Mouse (Mus musculus): ENCODE measurements around the gene Gpt2. TPM values are rescaled to one million over a fixed set of nuclear protein-coding genes. Genes with fewer than 3 reads are reported as not detected.

The Gpt2 gene
- polyA plus RNA-seq (2015; fragmentation: Nextera tagmentation; extraction: Ambion mirVana) = 5.1 and 5.3 TPM in 2 replicates

DNA sequence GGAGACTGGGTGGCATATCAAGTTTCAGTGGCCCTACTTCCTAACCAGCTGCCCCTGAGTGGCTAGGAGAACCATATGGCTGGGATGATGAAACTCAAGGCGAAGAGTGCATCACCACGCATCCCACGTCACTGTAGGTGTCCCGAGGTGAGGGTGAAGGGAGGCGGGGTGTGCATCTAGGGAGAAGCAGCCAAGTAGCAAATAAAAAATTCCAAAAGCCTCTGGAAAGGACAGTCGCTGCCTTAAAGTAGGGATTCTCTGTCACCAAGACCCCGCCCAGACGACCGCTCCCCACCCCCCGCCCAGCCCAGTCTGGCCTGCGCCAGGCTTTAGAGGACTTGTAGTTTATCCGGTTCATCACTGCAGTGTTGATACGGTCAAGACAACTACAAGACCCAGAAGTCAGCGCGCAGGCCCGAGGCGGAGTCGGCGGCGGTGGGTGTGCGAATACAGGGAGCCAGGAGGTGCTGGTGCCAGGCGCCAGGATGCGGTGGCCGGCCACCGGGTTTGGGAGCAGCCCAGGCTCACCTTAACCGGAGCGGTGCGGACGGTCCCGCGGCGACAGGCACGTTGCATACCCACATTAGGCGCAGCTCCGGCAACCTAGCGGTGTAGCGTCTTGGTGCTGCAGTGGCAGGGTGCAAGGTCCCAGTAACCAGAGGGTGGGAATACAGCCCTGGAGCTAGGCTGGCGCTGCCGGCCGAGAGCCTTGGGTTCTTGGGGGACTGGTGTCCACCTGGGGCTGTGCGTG, at the start of gene Gpt2:
Gpt2 (plus strand) TSS at position 452 of the 751 bp plus-strand sequence.
- DNase-seq (ENCODE audit: low spot score) = peak; percentile 85

DNA sequence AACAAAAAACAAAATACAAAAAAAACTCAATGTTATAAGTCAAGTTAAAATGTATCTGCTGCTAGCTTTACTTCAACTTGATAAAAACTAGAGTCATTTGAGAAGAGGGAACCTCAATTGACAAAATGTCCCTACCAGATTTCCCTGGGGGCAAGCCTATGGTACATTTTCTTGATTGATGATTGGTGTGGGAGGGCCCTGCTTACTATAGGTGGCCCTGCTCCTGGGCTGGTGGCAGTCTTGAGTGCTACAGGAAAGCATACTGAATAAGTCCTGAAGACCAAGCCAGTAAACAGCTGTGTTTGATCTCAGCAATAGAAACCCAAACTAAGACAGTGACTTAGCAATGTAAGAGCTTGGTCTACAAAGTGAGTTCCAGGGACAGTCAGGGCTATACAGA, 48.3 kb upstream of the Gpt2 start:
- DNase-seq (ENCODE audit: low spot score) = no peak

DNA sequence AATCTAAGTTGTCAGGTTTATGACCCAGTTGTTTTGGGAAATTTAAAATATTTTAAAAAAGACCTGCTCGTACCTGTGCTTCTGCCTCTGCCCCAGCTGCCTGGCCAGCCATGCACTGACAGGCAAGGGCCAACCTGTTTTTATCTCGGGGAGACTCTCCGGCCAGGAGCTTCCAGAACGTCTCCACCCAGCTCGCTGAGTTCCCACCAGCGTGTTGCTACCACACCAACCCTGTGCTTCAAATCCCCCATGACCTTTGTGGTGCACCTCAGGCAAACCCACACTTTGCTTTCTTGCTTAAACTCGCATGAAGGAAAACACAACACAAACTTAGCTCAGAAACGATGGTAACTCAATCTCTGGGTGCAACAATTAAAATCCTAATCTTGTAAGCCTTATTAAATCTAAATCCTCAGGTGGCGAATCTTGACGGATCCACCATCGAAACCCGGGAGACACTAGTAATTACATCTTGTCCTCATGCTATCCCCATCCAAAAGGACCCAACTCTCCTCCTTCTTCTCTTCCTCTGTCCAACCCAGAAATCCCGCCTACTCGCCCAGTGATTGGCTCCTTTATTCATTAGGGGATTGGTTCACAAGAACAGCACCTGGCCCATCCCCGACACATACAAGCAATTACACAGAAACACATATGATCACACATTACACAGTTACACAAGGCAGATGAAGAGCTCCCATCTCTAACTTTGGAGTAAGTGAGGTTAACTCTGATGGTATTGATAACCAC, 46.3 kb upstream of the Gpt2 start:
- DNase-seq (ENCODE audit: low spot score) = no peak

DNA sequence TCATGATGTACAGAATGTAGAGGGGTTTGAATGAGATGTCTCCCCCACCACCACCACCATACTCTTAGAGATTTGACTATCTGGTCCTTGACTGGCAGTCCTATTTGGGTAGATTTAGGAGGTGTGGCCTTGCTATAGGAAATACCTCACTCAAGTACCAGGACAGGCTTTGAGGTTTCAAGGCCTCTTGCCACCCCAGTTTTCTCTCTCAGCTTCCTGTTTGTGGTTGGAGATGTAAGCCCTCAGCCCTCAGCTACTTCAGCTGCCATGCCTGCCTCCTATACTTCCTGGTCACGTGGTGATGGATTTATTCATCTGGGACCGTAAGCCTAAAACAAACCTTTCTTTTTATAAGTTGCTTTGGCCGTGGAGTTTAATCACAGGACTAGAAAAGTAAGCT, 42.0 kb upstream of the Gpt2 start:
- DNase-seq (ENCODE audit: low spot score) = peak; percentile 49

DNA sequence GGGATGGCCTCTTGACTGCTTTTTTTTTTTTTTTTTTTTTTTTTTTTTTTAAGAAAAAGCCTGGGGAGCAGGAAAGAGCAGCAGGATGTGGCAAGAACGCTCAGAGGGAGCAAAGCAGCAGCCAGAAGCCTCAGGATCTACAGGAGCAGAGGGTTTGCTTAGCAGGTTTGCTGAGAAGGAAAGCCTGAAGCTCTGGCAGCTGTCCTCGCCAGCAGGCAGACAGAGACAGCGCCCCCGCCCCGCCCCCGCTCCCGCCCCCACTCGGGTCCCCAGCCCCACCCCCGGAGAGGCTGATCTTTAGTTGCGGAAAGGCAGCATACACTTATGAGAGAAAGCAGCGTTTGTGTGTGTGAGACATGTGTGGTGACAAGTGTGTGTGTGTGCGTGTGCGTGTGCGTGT, 40.0 kb upstream of the Gpt2 start:
- peak; percentile 62 for DNase-seq (ENCODE audit: low spot score)

DNA sequence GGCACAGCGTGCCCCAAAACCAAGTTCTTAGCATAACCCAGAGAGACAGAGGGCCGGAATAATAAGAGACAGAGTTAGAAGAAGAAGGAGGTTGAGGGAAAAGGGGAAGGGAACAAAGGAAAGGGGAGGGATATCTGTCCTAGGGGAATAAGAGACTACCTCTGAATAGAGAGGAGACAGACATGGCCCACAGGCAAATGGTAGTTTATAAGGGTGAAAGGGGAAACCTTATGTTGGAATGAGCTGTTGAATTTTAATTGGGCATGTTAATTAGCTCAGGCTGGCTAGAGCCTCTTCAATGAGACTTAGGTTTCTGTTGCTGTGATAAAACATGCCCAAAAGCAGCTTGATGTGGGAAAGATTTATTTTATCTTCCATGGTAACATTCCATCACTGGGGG, 39.1 kb upstream of the Gpt2 start:
- no peak for DNase-seq (ENCODE audit: low spot score)

DNA sequence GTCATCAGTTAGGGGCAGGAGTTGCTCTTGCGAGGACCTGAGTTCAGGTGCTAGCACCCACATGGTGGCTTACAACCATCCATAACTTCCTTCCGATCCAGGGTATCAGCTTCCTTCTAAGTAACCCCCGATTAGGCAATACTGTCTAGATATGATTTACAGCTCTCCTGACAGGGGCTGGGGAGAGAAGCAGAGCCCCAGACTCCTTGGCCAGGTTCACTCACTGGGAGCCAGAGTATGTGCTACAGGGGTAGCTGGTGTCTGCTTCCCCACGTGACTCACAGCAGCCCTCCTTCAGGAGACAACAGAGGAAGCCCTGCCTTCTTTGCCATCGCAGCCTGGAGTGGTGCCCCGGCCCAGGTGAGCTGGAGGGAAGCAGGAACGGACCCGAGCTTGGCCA, 37.6 kb upstream of the Gpt2 start:
- DNase-seq (ENCODE audit: low spot score) = no peak

DNA sequence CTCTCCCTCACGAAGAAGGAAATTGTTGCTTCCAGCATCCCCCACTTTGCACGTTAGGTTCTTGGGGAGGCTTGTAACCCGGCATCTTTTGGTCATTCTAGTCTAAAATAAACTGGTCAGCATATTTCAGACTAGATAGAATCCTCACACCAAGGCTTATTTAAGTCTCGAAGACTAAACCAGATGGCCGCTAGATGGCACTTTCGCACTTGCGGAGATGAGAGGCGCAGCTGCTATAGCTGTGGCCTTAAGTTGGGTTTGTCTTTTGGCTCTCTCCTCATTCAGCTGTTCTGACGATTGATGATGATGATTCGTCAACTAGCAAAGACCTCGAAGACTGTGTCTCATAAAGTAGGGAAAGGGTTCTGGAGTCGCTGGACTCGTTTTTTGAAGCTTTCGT, 35.8 kb upstream of the Gpt2 start:
- peak; percentile 85 for DNase-seq (ENCODE audit: low spot score)

DNA sequence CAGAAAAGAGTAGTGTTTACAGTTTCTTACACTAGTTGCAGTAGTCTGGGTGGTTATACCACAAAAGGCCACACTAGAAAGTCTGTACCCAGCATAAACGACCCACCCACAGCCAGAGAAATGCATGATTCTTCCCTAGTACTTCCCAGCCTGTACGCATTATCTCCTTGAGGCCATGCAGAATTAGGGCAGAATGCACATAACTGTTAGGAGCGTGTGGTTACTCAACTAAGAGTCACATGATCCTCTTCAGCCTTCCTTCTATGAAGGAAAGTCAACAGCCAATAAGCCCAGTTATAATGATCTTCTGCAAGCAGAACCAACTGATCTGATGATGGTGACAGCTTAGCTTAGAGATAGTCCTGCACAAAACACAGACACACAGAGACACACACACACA, 32.8 kb upstream of the Gpt2 start:
- no peak for DNase-seq (ENCODE audit: low spot score)

DNA sequence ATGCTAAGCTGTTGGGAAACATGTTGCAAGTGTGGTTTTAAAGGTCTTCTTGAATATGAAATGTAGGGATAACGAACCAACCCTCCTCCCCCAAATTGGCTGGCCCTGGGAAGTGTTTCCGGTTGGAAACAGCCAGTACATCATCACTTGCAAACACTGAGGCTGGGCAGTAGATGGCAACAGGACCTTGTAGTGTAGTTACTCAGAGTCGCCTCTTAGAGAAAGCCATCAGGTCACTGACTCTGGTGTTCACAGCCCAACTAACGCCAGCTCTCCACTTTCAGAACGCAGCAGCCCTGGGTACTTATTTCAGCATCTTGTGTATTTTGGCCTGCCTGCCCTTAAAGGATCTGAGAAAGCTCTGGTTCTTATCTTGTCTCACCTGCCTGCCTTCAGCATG, 31.6 kb upstream of the Gpt2 start:
- no peak for DNase-seq (ENCODE audit: low spot score)

DNA sequence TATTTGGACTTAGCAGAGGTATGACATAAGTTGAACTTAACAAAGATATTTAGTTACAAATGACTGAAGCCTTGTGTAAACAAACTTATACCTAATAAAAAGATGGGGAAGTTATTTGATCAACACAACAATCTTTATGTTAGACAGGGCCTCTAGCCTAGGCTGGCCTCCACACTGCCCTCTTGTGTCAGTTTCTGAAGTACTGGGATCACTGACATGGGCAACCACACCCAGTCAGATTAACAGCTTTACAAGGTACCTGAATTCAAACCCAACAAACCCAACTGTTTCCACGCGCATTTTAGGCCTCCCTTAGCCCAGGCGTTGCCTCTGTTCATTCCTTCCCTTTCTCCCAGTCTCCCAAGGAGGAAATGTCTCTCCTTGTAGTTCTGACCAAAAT, 31.0 kb upstream of the Gpt2 start:
- peak; percentile 46 for DNase-seq (ENCODE audit: low spot score)

DNA sequence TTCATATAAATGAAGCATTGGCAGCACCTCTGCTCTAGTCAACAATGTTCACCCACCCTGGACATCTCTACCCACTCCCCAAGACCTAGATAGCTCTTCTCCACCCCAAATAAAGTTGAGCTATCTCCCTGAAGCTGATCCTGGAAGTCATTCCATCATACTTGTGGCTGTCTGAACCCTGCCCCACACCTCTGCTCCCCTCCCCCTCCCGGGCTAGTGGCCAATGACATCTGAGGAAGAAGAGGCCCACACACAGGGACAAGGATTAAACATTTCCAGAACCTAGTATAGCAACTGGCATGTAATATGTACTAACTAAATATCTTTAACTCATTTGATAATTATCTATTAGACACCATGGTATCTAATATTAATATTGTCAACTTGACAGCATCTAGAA, 29.9 kb upstream of the Gpt2 start:
- no peak for DNase-seq (ENCODE audit: low spot score)

DNA sequence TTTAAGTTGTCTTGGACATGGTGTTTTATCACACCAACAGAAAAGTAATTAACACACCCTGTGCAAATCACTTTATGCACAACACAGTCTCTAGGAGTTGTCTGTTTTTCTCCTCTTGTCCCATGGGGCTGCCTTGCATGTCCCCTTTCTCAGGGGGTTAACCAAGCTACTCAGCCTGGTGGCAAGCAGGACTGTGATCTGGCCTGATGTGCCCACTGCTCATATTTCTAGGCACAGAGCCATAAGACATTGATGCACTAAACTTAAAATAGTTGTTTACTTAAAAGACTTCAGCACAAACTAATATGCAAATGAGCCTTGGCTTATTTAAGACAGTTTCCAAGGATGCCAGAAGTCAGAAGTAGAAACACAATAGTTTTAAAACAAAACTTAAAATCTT, 28.1 kb upstream of the Gpt2 start:
- DNase-seq (ENCODE audit: low spot score) = no peak

DNA sequence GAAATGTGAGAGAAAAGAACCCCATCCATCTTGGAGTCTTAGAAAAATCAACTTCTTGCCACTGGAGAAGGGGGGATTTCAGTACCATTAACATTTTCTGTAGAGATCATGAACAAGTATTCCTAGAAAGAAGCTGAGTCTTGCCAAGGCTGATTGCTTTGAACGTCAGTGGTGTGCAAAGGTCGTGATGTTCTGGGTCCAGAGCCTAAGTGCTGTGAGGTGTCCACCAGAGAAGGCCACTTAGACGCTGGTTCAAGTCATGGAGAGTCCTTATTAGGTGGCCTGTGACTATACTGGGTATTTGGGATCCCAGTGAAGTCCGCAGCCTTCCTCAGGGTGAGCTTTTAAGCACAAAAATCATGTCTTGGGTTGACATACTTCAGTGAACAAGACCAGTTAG, 26.3 kb upstream of the Gpt2 start:
- DNase-seq (ENCODE audit: low spot score) = no peak

DNA sequence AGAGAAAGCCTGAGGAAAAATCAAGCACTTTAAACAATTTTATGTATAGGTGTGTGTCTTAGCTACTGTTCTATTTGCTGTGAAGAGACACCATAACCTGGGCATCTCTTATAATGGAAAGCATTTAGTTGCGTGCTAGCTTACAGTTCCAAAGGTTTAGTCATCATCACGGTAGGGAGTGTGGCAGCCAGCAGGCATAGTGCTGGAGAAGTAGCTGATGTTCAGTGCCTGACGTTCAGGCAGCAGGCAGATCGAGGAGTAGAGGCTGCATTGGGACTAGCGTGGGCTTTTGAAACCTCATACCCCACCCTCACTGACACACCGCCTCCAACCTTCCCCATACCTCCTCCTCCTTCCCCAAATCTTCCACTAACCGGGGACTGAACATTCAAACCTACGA, 21.6 kb upstream of the Gpt2 start:
- DNase-seq (ENCODE audit: low spot score) = no peak

DNA sequence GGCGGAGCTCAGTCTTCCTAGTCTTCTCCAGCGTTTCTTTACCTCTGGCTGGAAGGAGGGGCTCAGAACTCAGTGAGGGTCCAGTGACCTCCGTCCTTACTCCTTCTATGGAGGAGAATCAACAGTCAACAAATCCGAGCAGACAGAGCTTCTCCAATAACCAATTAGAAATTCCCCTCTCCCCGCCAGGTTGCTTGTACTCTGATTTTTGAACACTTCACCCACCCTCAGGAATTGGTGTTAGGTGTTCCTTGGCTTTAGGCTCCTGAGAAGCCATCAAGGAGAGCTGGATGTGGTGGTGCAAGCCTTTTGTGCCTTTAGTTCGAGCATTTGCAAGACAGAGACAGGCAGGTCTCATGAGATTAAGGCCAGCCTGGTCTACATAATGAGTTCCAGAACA, 19.6 kb upstream of the Gpt2 start:
- DNase-seq (ENCODE audit: low spot score) = no peak

DNA sequence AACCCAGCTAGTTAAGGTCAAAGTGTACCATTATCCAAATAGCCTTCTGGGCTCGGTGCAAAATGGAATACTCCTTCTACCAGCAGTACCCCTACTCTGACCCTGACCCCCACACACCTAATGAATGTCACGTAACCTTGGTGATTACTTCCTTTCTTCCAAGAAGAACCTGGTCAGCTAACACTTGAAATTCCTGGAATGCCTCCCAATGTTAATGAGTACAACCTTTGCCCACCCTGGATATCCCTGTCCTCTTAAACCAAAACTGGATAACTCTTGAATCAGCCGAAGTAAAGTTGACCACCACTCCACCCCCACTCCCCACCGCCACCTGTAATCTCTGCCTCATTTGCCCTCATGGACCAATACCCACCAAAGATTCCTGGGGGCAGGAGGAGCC, 19.1 kb upstream of the Gpt2 start:
- DNase-seq (ENCODE audit: low spot score) = no peak

DNA sequence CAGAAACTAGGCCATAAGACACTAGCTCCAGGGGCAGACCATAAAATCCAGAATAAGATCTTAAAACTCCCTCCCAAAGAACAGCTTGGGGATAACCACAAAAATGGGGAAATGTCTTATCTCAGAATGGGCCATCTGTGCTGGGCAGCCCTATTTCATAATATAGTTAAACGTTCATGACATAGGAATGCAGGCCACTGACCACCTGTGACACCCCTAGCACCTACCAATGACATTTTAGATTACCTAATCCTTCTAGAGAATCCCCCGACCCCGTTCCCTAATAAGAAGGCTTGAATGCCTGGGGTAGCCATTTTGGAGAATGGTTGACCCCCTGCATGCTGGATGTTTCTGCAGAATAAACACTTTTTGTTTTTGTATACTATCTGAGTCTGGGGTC, 17.5 kb upstream of the Gpt2 start:
- no peak for DNase-seq (ENCODE audit: low spot score)

DNA sequence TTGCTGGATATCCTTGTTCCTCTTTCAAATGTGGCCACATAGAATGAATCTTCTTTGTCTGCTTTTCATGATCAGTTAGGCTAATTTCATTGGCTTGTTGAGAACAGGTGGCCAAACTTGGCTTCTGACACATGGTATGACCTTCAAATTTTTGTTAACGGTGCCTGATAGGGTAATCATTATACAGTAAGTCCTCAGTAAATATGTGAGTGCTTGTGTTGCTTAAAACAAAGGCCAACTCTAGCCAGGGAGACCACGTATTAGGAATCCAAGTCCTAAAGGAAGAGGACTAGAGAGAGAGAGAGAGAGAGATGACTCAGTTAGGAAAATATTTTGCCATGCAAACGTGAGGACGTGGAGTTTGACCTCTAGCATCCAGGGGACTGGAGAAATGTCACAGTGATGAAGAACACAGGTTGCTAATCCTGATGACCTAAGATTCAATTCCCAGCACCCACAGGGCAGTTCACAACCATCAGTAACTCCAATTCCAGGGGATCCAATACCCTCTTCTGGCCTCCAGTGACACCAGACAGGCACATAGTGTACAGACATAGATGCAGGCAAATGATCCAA, 15.3 kb upstream of the Gpt2 start:
- DNase-seq (ENCODE audit: low spot score) = no peak

DNA sequence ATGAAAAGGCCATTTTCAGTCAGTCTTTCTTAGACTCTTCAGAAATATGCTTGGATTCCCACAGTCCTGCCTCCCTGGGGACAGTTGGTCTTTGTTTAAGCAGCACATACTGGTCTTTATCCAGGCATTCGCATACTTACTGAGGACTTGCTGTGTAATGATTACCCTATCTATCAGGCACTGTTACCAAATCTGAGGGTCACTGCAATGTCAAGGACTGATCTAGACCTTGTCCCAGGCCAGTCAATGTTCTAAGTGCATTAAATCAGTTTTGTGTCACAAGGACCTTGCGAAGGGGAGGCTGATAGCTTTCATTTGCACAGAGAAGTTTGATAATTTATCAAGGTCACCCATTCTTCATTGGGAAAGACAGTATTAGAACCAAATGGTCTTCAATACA, 14.0 kb upstream of the Gpt2 start:
- DNase-seq (ENCODE audit: low spot score) = no peak

DNA sequence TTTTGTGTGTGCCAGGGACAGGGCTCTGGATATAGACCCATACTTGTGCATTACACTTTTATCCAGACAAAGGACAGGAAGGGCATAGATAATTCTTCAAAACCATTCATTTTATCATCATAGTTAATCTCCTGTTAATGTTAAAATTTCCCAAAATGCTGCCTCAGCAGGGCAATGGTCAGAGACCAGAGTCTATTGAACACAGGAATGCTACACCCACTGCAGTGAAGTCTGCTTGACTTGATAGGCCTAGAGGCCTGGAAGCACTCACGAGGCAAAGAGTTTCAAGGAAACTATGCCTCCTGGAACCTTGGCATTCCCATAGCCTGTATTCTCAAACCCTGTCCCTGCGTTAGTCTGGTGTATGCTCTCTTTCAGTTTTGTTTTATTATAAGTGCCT, 12.7 kb upstream of the Gpt2 start:
- DNase-seq (ENCODE audit: low spot score) = no peak

DNA sequence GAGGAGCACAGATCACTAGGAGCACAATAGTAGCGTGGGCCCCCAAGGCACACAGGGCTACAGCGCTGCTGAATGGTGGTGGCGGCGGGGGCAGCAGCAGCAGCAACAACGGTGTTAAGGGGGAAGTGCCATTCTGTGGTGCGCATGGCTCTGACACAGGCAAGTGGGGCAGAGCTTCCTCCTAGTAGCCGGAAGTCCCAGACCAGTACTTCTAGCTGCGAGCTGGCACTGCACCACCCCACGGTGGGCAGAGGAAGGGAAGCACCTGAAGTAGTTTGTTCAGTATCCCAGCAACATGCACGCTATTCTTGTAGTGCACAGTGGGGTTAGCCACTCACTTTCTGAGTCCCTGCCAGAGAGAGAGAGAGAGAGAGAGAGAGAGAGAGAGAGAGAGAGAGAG, 10.5 kb upstream of the Gpt2 start:
- DNase-seq (ENCODE audit: low spot score) = peak; percentile 55

DNA sequence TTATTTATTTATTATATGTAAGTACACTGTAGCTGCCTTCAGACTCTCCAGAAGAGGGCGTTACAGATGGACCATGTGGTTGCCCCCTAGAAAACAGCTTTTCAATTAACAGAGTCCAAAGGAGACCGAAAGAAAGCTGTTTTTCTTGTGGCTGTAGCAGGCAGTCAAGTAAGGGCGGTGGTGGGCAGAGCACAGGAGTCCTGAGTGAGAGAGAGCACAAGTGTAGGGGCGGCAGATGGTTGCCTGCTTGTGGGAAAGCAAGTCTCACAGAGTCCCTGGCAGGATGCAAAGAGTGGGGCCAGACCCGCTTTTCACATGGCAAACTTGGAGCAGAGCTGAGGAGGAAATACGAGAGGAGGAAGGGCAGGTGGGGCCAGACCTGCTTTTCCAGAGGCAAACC, 9.9 kb upstream of the Gpt2 start:
- no peak for DNase-seq (ENCODE audit: low spot score)

All from thymus, postnatal 0 days (tissue).